Mouse (Mus musculus) brain, embryonic 14.5 days (tissue): Measurements from ENCODE around the gene Cbx5.

ENCODE experiments used
- CTCF ChIP-seq: fragments of 200-500 bp; IDR thresholded peaks from 2 replicates; pipeline ENCODE4 v1.5.1; 2012; ENCODE audit warnings: inconsistent platforms, mild to moderate bottlenecking, moderate library complexity, borderline replicate concordance; ENCODE audit not compliant: insufficient read depth, insufficient read length; ENCODE audit errors: extremely low read depth
- POLR2A ChIP-seq: fragments of 200-500 bp; IDR thresholded peaks from 2 replicates; pipeline ENCODE4 v1.6.1; 2012; ENCODE audit warnings: mild to moderate bottlenecking, inconsistent platforms, borderline replicate concordance; ENCODE audit not compliant: poor library complexity, insufficient read depth, insufficient read length, severe bottlenecking; ENCODE audit errors: extremely low read depth

DNA sequence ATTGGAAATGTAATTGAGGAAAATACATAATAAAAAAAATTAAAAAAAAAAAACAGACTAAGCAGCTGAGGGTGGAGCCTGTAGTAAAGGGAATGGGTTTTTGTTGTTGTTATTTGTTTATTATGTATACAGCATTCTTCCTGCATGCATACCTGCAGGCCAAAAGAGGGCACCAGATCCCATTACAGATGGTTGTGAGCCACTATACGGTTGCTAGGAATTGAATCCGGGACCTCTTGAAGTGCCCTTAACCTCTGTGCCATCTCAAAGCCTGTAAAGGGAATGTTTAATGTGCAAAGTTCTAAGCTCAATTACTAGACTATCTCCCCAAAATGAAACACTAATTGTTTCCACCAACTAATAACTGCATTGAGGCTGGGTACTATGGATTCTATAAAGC is 15.5 kb downstream of the Cbx5 start:
- TF ChIP-seq CTCF (no peak), POLR2A (no peak)
